Mouse (Mus musculus): ENCODE results near the gene Ncdn.

GRCm38 (mm10) chr4:126792341-126793102, 39.3 kb upstream of the Ncdn start:
- TF ChIP-seq POLR2A (IDR thresholded peaks at IDR 0.05; ENCODE audit: insufficient read depth, low read length) (no peak), EP300 (IDR thresholded peaks at IDR 0.05; ENCODE audit: insufficient read depth, low read depth, low read length) (no peak), CTCF (IDR thresholded peaks at IDR 0.05; ENCODE audit: low read depth, low read length) (no peak)

Data from ES-Bruce4 (cell line).